Mouse (Mus musculus): Measurements from ENCODE around the gene Cyp46a1. TPM values are rescaled to one million over a fixed set of nuclear protein-coding genes. Genes with fewer than 3 reads are reported as not detected.

The Cyp46a1 gene
- polyA plus RNA-seq, 1 experiment from 2014 or later, result 21.8 TPM

GRCm38 (mm10) chr12:108394534-108395284 is 60.5 kb downstream of the Cyp46a1 start:
- H3K36me3 ChIP-seq, result no peaks in the 10 kb centered on the region
- no peak overlapping the region for H3K9ac ChIP-seq (replicated peaks)
- no peak overlapping the region for H3K4me2 ChIP-seq (replicated peaks)
- H3K27ac ChIP-seq (replicated peaks), result peak overlapping the region; percentile 90; the same call in 1 of the 2 replicates
- peaks cover 37% of the 10 kb centered on the region for H3K4me1 ChIP-seq
- no peaks in the 10 kb centered on the region for H3K27me3 ChIP-seq
- 90% methylated on average over 17 of the region's 17 CpGs for WGBS
- no peak overlapping the region for H3K4me3 ChIP-seq
- ATAC-seq (ENCODE audit: low FRiP score, low read depth), result no peak
- H3K9me3 ChIP-seq, result no peaks in the 10 kb centered on the region

GRCm38 (mm10) chr12:108395285-108395660 is 61.1 kb downstream of the Cyp46a1 start:
- no peaks in the 10 kb centered on the region for H3K9me3 ChIP-seq
- no peak overlapping the region for H3K4me3 ChIP-seq
- H3K27me3 ChIP-seq, result no peaks in the 10 kb centered on the region
- 73% methylated on average over 6 of the region's 6 CpGs for WGBS
- H3K4me1 ChIP-seq, result peaks cover 37% of the 10 kb centered on the region
- H3K36me3 ChIP-seq, result no peaks in the 10 kb centered on the region
- H3K27ac ChIP-seq (replicated peaks), result peak overlapping the region; percentile 90
- peak; percentile 1; the same call in 1 of the 2 replicates for ATAC-seq (ENCODE audit: low FRiP score, low read depth)
- 0 out of 2 replicates have a peak overlapping the region, but pooled peaks have one; percentile 3 for H3K9ac ChIP-seq (replicated peaks)
- no peak overlapping the region for H3K4me2 ChIP-seq (replicated peaks)

GRCm38 (mm10) chr12:108396081-108396947 is 62.1 kb downstream of the Cyp46a1 start:
- Histone ChIP-seq H3K9ac (replicated peaks) (no peak overlapping the region), H3K9me3 (no peaks in the 10 kb centered on the region), H3K4me1 (peaks cover 39% of the 10 kb centered on the region), H3K27ac (replicated peaks) (peak overlapping the region; percentile 90), H3K27me3 (no peaks in the 10 kb centered on the region), H3K4me2 (replicated peaks) (peak overlapping the region; percentile 9; the same call in 1 of the 2 replicates), H3K4me3 (no peak overlapping the region), H3K36me3 (no peaks in the 10 kb centered on the region)
- WGBS, result 52% methylated on average over 11 of the region's 11 CpGs
- ATAC-seq (ENCODE audit: low FRiP score, low read depth), result peak; percentile 97

- no peak overlapping the region for H3K4me3 ChIP-seq
- no peaks in the 10 kb centered on the region for H3K9me3 ChIP-seq
- H3K27me3 ChIP-seq, result no peaks in the 10 kb centered on the region
- no peak for ATAC-seq (ENCODE audit: low FRiP score, low read depth)
- H3K9ac ChIP-seq (replicated peaks), result no peak overlapping the region
- H3K4me1 ChIP-seq, result peaks cover 39% of the 10 kb centered on the region
- no peak overlapping the region for H3K27ac ChIP-seq (replicated peaks)
- WGBS, result 90% methylated on average over 7 of the region's 7 CpGs
- H3K36me3 ChIP-seq, result no peaks in the 10 kb centered on the region
- H3K4me2 ChIP-seq (replicated peaks), result no peak overlapping the region
These were observed 64.5 kb downstream of the Cyp46a1 start for GRCm38 (mm10) chr12:108398681-108399080.

- 91% methylated on average over 8 of the region's 8 CpGs for WGBS
- no peaks in the 10 kb centered on the region for H3K36me3 ChIP-seq
- peaks cover 43% of the 10 kb centered on the region for H3K4me1 ChIP-seq
- H3K4me2 ChIP-seq (replicated peaks), result no peak overlapping the region
- no peak for ATAC-seq (ENCODE audit: low FRiP score, low read depth)
- no peak overlapping the region for H3K27ac ChIP-seq (replicated peaks)
- H3K9me3 ChIP-seq, result no peaks in the 10 kb centered on the region
- no peaks in the 10 kb centered on the region for H3K27me3 ChIP-seq
- H3K4me3 ChIP-seq, result no peak overlapping the region
- H3K9ac ChIP-seq (replicated peaks), result no peak overlapping the region
These were observed 65.0 kb downstream of the Cyp46a1 start for GRCm38 (mm10) chr12:108399191-108399590.

GRCm38 (mm10) chr12:108400951-108401350 is 66.8 kb downstream of the Cyp46a1 start:
- ATAC-seq (ENCODE audit: low FRiP score, low read depth), result no peak

GRCm38 (mm10) chr12:108403957-108404356 is 69.8 kb downstream of the Cyp46a1 start:
- no peak overlapping the region for H3K9ac ChIP-seq (replicated peaks)
- H3K9me3 ChIP-seq, result no peaks in the 10 kb centered on the region
- peaks cover 17% of the 10 kb centered on the region for H3K4me1 ChIP-seq
- H3K27me3 ChIP-seq, result no peaks in the 10 kb centered on the region
- H3K4me3 ChIP-seq, result no peak overlapping the region
- H3K27ac ChIP-seq (replicated peaks), result no peak overlapping the region
- H3K36me3 ChIP-seq, result no peaks in the 10 kb centered on the region
- WGBS, result 79% methylated on average over 6 of the region's 6 CpGs
- H3K4me2 ChIP-seq (replicated peaks), result no peak overlapping the region
- no peak for ATAC-seq (ENCODE audit: low FRiP score, low read depth)

More at GRCm38 (mm10) chr12:108400951-108401350, 66.8 kb downstream of the Cyp46a1 start:
- peaks cover 32% of the 10 kb centered on the region for H3K4me1 ChIP-seq
- no peak overlapping the region for H3K27ac ChIP-seq (replicated peaks)
- WGBS, result 81% methylated on average over 8 of the region's 8 CpGs
- no peak overlapping the region for H3K9ac ChIP-seq (replicated peaks)
- no peaks in the 10 kb centered on the region for H3K9me3 ChIP-seq
- H3K4me2 ChIP-seq (replicated peaks), result no peak overlapping the region
- H3K27me3 ChIP-seq, result no peaks in the 10 kb centered on the region
- no peaks in the 10 kb centered on the region for H3K36me3 ChIP-seq
- no peak overlapping the region for H3K4me3 ChIP-seq

GRCm38 (mm10) chr12:108409100-108409499 is 74.9 kb downstream of the Cyp46a1 start:
- Histone ChIP-seq H3K27me3 (no peaks in the 10 kb centered on the region), H3K36me3 (no peaks in the 10 kb centered on the region), H3K27ac (replicated peaks) (no peak overlapping the region), H3K4me2 (replicated peaks) (no peak overlapping the region), H3K4me1 (peaks cover 23% of the 10 kb centered on the region), H3K4me3 (no peak overlapping the region), H3K9me3 (no peaks in the 10 kb centered on the region), H3K9ac (replicated peaks) (no peak overlapping the region)
- ATAC-seq (ENCODE audit: low FRiP score, low read depth), result no peak
- 68% methylated on average over 5 of the region's 5 CpGs for WGBS

- 65% methylated on average over 14 of the region's 14 CpGs for WGBS
- H3K27ac ChIP-seq (replicated peaks), result peak overlapping the region; percentile 64
- H3K4me1 ChIP-seq, result peaks cover 23% of the 10 kb centered on the region
- H3K9me3 ChIP-seq, result no peaks in the 10 kb centered on the region
- H3K27me3 ChIP-seq, result no peaks in the 10 kb centered on the region
- H3K9ac ChIP-seq (replicated peaks), result peak overlapping the region; percentile 37; the same call in 1 of the 2 replicates
- peak overlapping the region; percentile 19; the same call in 1 of the 2 replicates for H3K4me2 ChIP-seq (replicated peaks)
- H3K36me3 ChIP-seq, result no peaks in the 10 kb centered on the region
- ATAC-seq (ENCODE audit: low FRiP score, low read depth), result peak; percentile 54; the same call in 1 of the 2 replicates
- H3K4me3 ChIP-seq, result 0 out of 2 replicates have a peak overlapping the region, but pooled peaks have one; percentile 5
These were observed 76.4 kb downstream of the Cyp46a1 start for GRCm38 (mm10) chr12:108410416-108411208.
